ENCODE assay signal across 18 mouse cellular contexts in genomic region chr3:141691846-141692245, GRCm38 (mm10).
DNase-seq lines count a peak whose midpoint lies in the region; ATAC-seq and TF ChIP-seq lines count a peak whose summit lies in the region.
"Had no signal": no experiment of that assay in that cellular context is flagged by ENCODE, and none has a peak within 500 bp of the region (broad histone marks: within the 10 kb centered on the region; RNA-seq: fewer than 3 reads in every experiment).

No protein-coding gene starts in this region.

- no peaks in the 10 kb centered on the region; the same call in 1 of the 2 replicates for H3K27me3 ChIP-seq in midbrain, embryonic 11.5 days (ENCODE audit: control insufficient read depth, insufficient read depth, low read length)
- H3K27me3 ChIP-seq in midbrain, embryonic 10.5 days (ENCODE audit: low read depth, poor library complexity, severe bottlenecking), result peaks cover 3% of the 10 kb centered on the region; the same call in 1 of the 2 replicates
- no peaks in the 10 kb centered on the region for H3K27me3 ChIP-seq in hindbrain, postnatal 0 days (ENCODE audit: insufficient read depth, low read length)
- H3K27me3 ChIP-seq: CH12.LX; heart, embryonic 15.5 days; limb, embryonic 13.5 days; liver, embryonic 15.5 days; megakaryocyte, embryonic 14.5 days had no signal

- H3K4me1 ChIP-seq in midbrain, embryonic 11.5 days (ENCODE audit: control insufficient read depth, insufficient read depth, low read length), result no peaks in the 10 kb centered on the region
- H3K4me1 ChIP-seq in midbrain, embryonic 10.5 days, result peaks cover 10% of the 10 kb centered on the region; the same call in 1 of the 2 replicates
- 0 out of 2 replicates have a peak, but pooled peaks cover 2% of the 10 kb centered on the region for H3K4me1 ChIP-seq in hindbrain, postnatal 0 days (ENCODE audit: insufficient read depth, low read length)
- H3K4me1 ChIP-seq: heart, embryonic 15.5 days; limb, embryonic 13.5 days; liver, embryonic 15.5 days; megakaryocyte, embryonic 14.5 days had no signal

- no peak for TF ChIP-seq CTCF in hindbrain, postnatal 0 days (IDR thresholded peaks at IDR 0.05; ENCODE audit: low read depth)

- no peak overlapping the region for H3K4me2 ChIP-seq in midbrain, embryonic 11.5 days
- H3K4me2 ChIP-seq in hindbrain, postnatal 0 days (ENCODE audit: low read depth, low read length), result no peak overlapping the region
- H3K4me2 ChIP-seq: heart, embryonic 15.5 days; limb, embryonic 13.5 days; liver, embryonic 15.5 days had no signal

- H3K9me3 ChIP-seq in midbrain, embryonic 11.5 days (ENCODE audit: control insufficient read depth, low read length), result no peaks in the 10 kb centered on the region
- no peaks in the 10 kb centered on the region for H3K9me3 ChIP-seq in midbrain, embryonic 10.5 days (replicated peaks)
- H3K9me3 ChIP-seq in hindbrain, postnatal 0 days (ENCODE audit: low read length), result no peaks in the 10 kb centered on the region
- H3K9me3 ChIP-seq: heart, embryonic 15.5 days; limb, embryonic 13.5 days; liver, embryonic 15.5 days; megakaryocyte, embryonic 14.5 days had no signal

- no peak for DNase-seq in cerebellum, postnatal 25 days
- DNase-seq in midbrain, embryonic 11.5 days (ENCODE audit: low spot score, missing footprints), result no peak
- DNase-seq in midbrain, embryonic 10.5 days (ENCODE audit: low spot score), result no peak
- peak; percentile 58 for DNase-seq in hindbrain, postnatal 0 days (ENCODE audit: low spot score)
- DNase-seq in kidney, postnatal 14 days, result no peak
- no peak for DNase-seq in layer of hippocampus, adult 9-10 months (ENCODE audit: low spot score)
- DNase-seq in adrenal gland, postnatal 25 days, result no peak
- DNase-seq: cerebellum, adult 11-12 months; heart, adult 11 months; kidney, adult 8-10 months; kidney, postnatal 4 days; lung, postnatal 10 days had no signal

- H3K36me3 ChIP-seq in midbrain, embryonic 11.5 days (ENCODE audit: control insufficient read depth, insufficient read depth, low read length), result no peaks in the 10 kb centered on the region
- H3K36me3 ChIP-seq in midbrain, embryonic 10.5 days, result no peaks in the 10 kb centered on the region
- no peaks in the 10 kb centered on the region for H3K36me3 ChIP-seq in hindbrain, postnatal 0 days (ENCODE audit: insufficient read depth, low read length)
- H3K36me3 ChIP-seq: heart, embryonic 15.5 days; limb, embryonic 13.5 days; liver, embryonic 15.5 days had no signal

- no peak overlapping the region for H3K4me3 ChIP-seq in midbrain, embryonic 11.5 days (ENCODE audit: low read depth, low read length)
- no peak overlapping the region for H3K4me3 ChIP-seq in midbrain, embryonic 10.5 days
- H3K4me3 ChIP-seq in hindbrain, postnatal 0 days (ENCODE audit: low read length), result no peak overlapping the region
- H3K4me3 ChIP-seq: heart, embryonic 15.5 days; limb, embryonic 13.5 days; liver, embryonic 15.5 days; megakaryocyte, embryonic 14.5 days had no signal

- WGBS in midbrain, embryonic 11.5 days, result 66% methylated on average over 3 of the region's 3 CpGs
- WGBS in midbrain, embryonic 10.5 days, result 66% methylated on average over 3 of the region's 3 CpGs
- WGBS in hindbrain, postnatal 0 days, result 18% methylated on average over 3 of the region's 3 CpGs

- no peak overlapping the region for H3K27ac ChIP-seq in midbrain, embryonic 11.5 days (ENCODE audit: low read depth, low read length)
- H3K27ac ChIP-seq in midbrain, embryonic 10.5 days (replicated peaks), result no peak overlapping the region
- peak overlapping the region; percentile 54; the same call in 1 of the 2 replicates for H3K27ac ChIP-seq in hindbrain, postnatal 0 days
- H3K27ac ChIP-seq: heart, embryonic 15.5 days; limb, embryonic 13.5 days; liver, embryonic 15.5 days had no signal

- ATAC-seq in cerebellum, adult (ENCODE audit: insufficient number of reproducible peaks, low FRiP score, low TSS enrichment), result peak; percentile 37; the same call in 1 of the 2 replicates
- ATAC-seq in midbrain, embryonic 11.5 days (ENCODE audit: low FRiP score), result peak; percentile 52; the same call in 1 of the 2 replicates
- ATAC-seq in hindbrain, postnatal 0 days, result peak; percentile 70

- no peak overlapping the region for H3K9ac ChIP-seq in midbrain, embryonic 11.5 days (ENCODE audit: low read length)
- no peak overlapping the region for H3K9ac ChIP-seq in hindbrain, postnatal 0 days (replicated peaks; ENCODE audit: low read length)
- H3K9ac ChIP-seq: heart, embryonic 15.5 days; limb, embryonic 13.5 days; liver, embryonic 15.5 days had no signal
